12 mouse cellular contexts compared by ENCODE assay signal in genomic region chr13:41760484-41760883, GRCm38 (mm10).
A peak's percentile ranks its signal among the peaks of the same experiment; 100 is the strongest.
DNase-seq lines count a peak whose midpoint lies in the region; ATAC-seq lines count a peak whose summit lies in the region.
"Had no signal": no experiment of that assay in that cellular context is flagged by ENCODE, and none has a peak within 500 bp of the region (broad histone marks: within the 10 kb centered on the region; RNA-seq: fewer than 3 reads in every experiment).

No protein-coding gene starts in this region.

- ATAC-seq in hindbrain, embryonic 11.5 days (ENCODE audit: low FRiP score): no peak

- no peaks in the 10 kb centered on the region for H3K27me3 ChIP-seq in hindbrain, embryonic 11.5 days (ENCODE audit: control insufficient read depth, insufficient read depth, low read length)
- H3K27me3 ChIP-seq: kidney, embryonic 15.5 days had no signal

- DNase-seq in heart, adult 18-20 months: peak; percentile 45 to 67
- no peak for DNase-seq in heart, postnatal 25 days (ENCODE audit: low spot score)
- peak; percentile 11 to 14 for DNase-seq in cerebellum, adult 18-20 months
- DNase-seq in cerebellum, postnatal 25 days: peak; percentile 33 to 40
- peak; percentile 10 to 14 for DNase-seq in heart, postnatal 14 days
- DNase-seq in hindbrain, embryonic 11.5 days (ENCODE audit: low spot score): no peak
- no peak for DNase-seq in ovary, postnatal 36 days (ENCODE audit: low spot score)
- no peak for DNase-seq in lung, postnatal 14 days
- DNase-seq: adrenal gland, postnatal 14 days; liver had no signal

- no peaks in the 10 kb centered on the region for H3K36me3 ChIP-seq in hindbrain, embryonic 11.5 days (ENCODE audit: control insufficient read depth, insufficient read depth, low read length)
- H3K36me3 ChIP-seq: kidney, embryonic 15.5 days; midbrain, embryonic 12.5 days had no signal

- no peaks in the 10 kb centered on the region for H3K4me1 ChIP-seq in hindbrain, embryonic 11.5 days (replicated peaks; ENCODE audit: control insufficient read depth, insufficient read depth, low read length)

- intact Hi-C loops in heart, postnatal 25 days (cut with DNase I): no loop called here
- intact Hi-C loops in heart, postnatal 14 days (cut with DNase I): no loop called here

- no peaks in the 10 kb centered on the region for H3K9me3 ChIP-seq in hindbrain, embryonic 11.5 days (ENCODE audit: control insufficient read depth, low read length)
- H3K9me3 ChIP-seq: kidney, embryonic 15.5 days; midbrain, embryonic 12.5 days had no signal

- no peak overlapping the region for H3K4me3 ChIP-seq in hindbrain, embryonic 11.5 days (ENCODE audit: low read depth, low read length)
- H3K4me3 ChIP-seq: kidney, embryonic 15.5 days; midbrain, embryonic 12.5 days had no signal

- WGBS in hindbrain, embryonic 11.5 days: 46% methylated on average over 10 of the region's 10 CpGs

- no peak overlapping the region for H3K27ac ChIP-seq in hindbrain, embryonic 11.5 days (ENCODE audit: low read depth, low read length)
- H3K27ac ChIP-seq: kidney, embryonic 15.5 days; midbrain, embryonic 12.5 days had no signal

- no peak overlapping the region for H3K4me2 ChIP-seq in hindbrain, embryonic 11.5 days (replicated peaks; ENCODE audit: low read depth, low read length)
- H3K4me2 ChIP-seq: kidney, embryonic 15.5 days; midbrain, embryonic 12.5 days had no signal

- no peak overlapping the region for H3K9ac ChIP-seq in hindbrain, embryonic 11.5 days (ENCODE audit: low read depth, low read length)
- H3K9ac ChIP-seq: kidney, embryonic 15.5 days; midbrain, embryonic 12.5 days had no signal

Comparison
In these comparisons a context has a peak if more than half of its experiments do, and no peak if none do; other contexts are left out.
1. DNase-seq: peak in heart, adult 18-20 months (2 of 2), cerebellum, adult 18-20 months (2 of 2), cerebellum, postnatal 25 days (2 of 2) and heart, postnatal 14 days (2 of 2); none in heart, postnatal 25 days (single experiment), hindbrain, embryonic 11.5 days (single experiment), ovary, postnatal 36 days (single experiment) and lung, postnatal 14 days (single experiment).